Mouse (Mus musculus) embryo, embryonic 11 days (tissue): ENCODE measurements around the gene Card14.
"Not testable (repeated sequence)": the region's sequence is repeated elsewhere in the genome, so short reads cannot be mapped to it uniquely, and the experiment has no call there.

Experiments used
- DNase-seq: peaks from one replicate; pipeline ENCODE4 v3.0.0-alpha.2; 2015

Gene Card14

DNA sequence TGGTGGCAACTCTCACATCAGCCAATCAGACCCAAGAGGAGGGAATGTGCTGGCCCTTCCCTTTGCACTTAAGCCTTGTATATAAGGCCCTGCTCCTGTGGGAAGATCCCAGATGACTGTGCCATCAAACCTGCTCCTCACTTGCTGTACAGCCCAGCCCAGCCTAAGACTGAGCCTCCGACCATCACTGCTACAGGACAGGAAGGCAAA, at the start of gene Card14:
Gene Card14, plus strand, starts transcription at position 111 of the 210 bp plus-strand sequence.
- DNase-seq: no peak

DNA sequence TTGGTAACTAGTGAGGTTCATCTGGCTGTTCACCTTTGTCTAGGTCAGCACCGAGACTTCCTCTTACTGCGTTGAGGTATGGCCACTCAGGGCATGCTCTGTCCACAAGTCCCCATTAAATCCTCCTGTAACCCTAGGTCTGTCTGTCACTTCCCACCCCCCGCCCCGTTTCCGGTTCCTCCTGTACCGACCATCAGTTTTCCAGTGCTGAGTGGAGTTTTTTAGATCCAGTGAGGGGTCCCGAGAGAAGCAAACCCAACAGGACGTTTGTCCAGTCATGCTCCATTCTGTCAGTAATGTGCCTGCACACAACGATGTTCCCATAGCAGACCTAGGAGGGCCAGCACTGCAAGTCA, 49.4 kb upstream of the Card14 start:
- DNase-seq: no peak

GRCm38 (mm10) chr11:119258572-119259322, 48.8 kb upstream of the Card14 start:
- peak; percentile 65 for DNase-seq

- DNase-seq: no peak
Measured at GRCm38 (mm10) chr11:119259977-119260376, 47.6 kb upstream of the Card14 start.

DNA sequence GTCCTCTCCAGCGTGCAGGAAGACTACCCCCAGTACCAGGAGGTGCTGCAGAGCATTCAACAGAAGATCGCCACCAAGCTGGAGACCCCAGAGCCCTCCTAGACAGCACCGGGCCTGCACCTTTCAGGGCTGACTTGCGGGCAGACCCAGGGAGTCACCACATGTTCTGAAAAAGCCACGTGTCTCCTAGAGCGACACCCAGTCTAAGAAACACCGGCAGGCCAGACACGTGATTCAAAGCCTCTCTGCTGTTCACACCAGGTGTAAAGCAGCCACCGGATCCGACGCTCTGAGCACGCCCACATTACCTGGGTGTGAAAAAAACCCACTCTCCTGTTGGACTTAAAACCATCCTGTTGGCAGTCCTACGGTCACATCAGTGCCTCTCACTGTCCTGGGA, 43.2 kb upstream of the Card14 start:
- no peak for DNase-seq

GRCm38 (mm10) chr11:119265811-119266210, 41.8 kb upstream of the Card14 start:
- DNase-seq: no peak

DNA sequence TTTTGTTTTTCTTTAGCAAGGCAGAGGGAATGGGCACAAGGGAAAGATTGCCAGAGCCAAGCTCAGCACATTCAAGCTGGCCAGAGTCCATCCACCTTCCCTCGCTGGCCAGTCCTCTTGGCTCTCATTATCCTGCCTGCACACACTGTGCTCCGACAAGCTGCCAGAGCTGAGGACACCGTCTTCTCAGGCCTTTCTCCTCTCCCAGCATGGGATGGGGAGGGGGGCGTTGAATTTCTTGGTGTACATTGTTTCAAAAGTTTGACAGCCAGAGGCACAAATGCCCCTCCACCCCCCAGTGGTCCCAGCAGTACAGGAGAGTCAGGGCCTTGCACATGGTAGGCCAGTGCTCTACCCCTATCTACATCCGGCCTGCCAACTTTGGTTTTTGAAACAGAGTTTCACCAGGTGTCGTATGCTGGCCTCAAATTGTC, 40.3 kb upstream of the Card14 start:
- no peak for DNase-seq

DNA sequence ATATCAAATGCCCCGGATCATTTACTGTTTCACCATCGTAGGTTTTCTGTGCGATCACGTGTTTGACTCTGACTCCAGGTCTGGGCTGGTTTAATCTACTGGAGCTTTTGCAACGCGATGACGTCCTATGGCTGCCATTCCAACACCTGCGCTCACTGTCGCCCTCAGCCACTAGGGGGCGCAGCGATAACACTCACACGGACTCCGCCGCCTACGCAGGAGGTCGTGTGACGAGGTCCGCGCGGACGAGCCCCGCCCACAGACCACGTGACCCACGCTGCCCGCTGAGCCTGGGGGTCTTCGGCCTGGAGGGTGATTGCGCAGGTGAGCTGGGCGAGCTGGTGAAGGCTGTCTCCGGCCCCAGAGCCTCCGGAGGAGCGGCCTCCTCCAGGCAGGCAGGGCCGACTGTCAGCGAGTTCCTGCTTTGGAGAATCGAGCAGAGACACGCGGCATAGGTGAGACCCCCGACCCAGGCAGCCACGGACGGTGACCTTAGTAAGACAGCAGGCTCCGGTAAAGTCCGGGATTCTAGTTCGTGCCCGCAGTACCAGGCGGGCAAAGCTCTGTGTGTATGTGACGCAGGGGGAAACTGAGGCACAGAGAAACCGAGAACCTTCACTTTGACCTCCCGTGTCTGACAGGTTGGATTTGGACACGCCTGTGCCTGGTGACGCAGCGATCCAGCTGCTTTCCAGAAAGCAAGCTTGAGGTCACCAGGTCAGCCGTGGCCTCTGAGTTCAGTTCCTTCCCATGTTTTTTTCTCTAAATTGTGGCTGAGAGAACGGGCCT, 39.6 kb upstream of the Card14 start, which contains the start of gene Gaa:
Gene Gaa, plus strand, starts transcription at position 120 of the 789 bp plus-strand sequence.
- peak; percentile 96 for DNase-seq

GRCm38 (mm10) chr11:119268557-119269195, 38.9 kb upstream of the Card14 start:
- no peak for DNase-seq

DNA sequence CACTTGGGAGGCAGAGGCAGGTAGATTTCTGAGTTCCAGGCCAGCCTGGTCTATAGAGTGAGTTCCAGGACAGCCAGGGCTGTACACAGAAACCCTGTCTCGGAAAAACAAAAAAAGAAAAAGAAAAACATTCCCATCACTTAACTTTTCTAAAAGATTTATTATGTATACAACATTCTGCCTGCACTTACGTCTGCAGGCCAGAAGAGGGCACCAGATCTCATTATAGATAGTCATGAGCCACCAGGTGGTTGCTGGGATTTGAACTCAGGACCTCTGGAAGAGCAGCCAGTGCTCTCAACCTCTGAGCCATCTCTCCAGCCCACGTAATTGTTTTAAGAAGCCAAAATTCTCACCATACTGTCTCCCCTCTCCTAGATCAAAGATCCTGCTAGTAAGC, 35.1 kb upstream of the Card14 start:
- not testable (repeated sequence) for DNase-seq

DNA sequence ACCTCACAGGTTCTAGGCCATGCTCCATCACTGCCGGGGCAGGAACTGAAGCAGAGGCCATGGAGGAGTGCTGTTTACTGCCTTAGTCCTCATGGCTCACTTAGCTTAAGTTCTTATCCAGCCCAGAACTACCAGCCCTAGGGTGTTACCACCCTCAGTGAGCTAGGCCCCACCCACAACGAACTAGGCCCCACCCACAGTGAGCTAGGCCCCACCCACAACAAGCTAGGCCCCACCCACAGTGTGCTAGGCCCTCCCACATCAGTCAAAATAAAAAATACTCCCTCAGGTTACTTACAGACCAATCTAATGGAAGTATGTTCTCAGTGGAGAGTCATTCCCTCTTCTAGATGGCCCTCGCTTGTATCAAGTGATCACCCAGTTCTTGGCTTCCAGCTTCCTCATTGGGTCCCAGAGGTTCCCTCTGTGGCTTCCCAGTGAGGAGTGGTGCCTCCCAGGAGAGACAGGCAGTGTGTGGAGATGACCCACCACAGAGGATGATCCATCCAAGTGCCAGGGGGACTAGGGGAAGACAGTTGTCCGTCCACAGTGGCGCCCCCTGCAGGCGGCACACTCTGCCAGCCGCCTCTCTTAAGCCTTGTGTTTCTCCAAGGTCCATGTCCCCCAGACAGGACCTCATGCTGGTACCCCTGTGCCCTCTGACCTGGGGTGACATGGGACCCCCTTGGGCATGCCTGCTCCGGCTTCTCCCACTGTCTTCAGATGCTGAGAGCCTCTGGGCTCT, 34.2 kb upstream of the Card14 start:
- DNase-seq: no peak

DNA sequence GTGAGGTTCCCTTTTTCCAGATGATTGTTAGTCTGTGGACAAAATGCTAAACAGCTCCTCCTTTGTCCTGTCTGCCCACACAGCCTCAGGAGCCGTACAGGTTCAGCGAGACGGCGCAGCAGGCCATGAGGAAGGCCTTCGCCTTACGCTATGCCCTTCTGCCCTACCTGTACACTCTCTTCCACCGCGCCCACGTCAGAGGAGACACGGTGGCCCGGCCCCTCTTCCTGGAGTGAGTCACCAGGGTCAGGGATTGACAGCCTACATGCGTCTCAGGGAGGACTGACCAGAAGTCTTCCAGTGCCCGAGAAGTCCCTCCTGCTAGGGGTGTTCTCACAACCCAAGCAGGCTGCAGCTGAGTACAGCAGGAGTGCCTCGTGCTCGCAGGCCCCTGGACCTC, 26.5 kb upstream of the Card14 start:
- DNase-seq: no peak

DNA sequence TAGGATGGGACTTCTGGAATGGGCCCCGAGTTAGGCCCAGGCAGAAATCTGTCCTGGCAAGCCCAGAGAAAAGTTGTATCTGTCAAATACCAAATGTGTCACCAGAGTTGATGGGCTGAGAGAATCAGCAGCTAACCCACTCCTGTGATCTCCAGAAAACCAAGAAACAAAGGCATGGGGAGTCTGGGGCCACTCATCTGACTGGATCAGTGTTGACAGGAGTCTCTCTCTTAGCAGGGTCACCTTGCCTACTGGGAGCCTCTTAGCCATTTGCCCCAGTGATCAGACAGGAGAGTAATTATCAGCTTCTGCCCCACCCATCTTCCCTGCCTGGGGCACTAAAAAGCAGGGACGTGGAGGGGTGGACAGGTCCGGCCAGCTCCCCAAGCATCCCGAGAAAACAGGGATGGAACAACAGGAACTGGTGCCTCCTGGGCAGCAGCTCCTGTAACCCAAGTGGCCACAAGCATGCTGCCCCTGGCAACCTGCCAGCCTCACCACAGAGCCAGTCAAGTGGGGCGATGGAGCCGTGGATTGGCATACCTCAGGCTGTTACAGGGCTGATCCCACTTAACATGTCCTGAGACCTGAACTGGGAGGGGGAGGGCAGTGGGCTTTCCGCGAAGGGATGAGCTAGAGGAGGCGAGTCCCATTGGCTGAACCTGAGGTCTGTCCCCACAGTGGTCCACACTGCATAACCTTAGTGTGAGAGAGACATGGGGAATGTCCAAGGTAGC, 21.6 kb upstream of the Card14 start:
- DNase-seq: no peak

- no peak for DNase-seq
Measured at GRCm38 (mm10) chr11:119287207-119287992, 20.2 kb upstream of the Card14 start.

GRCm38 (mm10) chr11:119292861-119293260, 14.7 kb upstream of the Card14 start:
- not testable (repeated sequence) for DNase-seq

DNA sequence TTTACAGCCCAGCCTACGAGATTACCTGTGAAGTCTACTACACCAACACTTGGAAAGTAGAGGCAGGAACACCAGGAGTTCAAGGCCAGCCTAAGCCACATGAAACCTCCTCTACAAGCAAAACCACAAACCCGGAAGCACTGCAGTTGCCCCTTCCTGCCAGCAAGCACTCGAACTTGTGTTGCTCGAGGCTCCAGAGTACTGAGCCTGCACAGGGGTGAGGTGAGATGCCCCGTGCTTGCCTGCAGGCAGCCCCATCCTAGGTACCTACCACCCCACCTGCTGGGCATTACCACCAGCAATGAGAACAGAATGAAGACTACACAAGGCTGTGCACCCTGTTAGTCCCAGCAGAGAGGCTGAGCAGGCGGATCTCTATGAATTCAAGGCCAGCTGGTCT, 9.6 kb upstream of the Card14 start:
- no peak for DNase-seq

- no peak for DNase-seq
Measured at GRCm38 (mm10) chr11:119298917-119299316, 8.7 kb upstream of the Card14 start.

DNA sequence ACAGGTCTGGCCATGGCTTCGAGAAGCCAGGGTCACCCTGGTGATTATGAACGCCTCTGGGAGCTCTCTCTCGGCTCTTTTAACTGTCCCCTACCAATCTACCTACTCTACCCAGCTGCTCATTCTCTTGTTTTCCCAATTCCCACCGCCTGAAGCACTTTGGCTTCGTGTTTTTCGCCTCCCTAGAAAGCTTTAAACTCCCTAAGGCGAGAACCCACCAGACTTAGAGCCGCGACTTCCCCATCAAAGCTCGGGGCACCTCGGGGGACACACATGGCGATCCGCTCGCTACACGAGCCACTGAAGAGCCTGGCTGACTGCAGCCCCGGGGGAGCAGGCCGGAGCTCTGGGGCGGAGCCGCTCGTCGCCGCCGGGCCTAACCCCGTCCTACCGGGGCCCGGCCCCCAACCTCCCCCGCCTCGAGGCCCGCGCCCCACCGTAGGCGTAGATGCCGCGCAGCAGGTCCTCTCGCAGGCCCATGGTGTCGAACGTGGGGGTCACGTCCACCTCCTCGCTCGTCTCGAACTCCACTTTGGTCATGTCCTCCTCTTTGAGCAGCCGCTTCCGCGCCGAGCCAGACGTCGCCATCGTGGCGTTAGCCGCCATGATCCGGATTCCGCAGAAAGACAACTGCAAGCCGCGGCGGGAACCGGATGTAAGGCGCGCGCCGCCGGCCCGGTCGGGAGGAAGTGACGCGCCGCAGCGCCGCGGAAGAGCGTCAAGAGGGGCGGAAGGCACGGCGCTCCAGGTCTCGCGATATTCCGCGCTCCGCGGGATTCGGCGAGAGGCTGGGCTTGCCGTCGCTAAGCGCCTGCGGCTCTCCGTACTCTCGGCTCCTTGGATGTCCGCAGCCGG, 8.0 kb upstream of the Card14 start, which contains the start of gene Eif4a3:
Gene Eif4a3, minus strand, starts transcription at position 699 of the 855 bp plus-strand sequence.
- peak; percentile 99 for DNase-seq

GRCm38 (mm10) chr11:119300246-119300935, 7.2 kb upstream of the Card14 start:
- DNase-seq: no peak

- DNase-seq: no peak
Measured at GRCm38 (mm10) chr11:119300986-119301385, 6.6 kb upstream of the Card14 start.
